Mouse (Mus musculus) 3T3-L1 (cell line): ENCODE data around the gene Btg3.

Experiments
- DNase-seq: peaks from one replicate; pipeline ENCODE4 v3.0.0-alpha.2; 2015; ENCODE audit warnings: low read depth, low spot score

Gene Btg3

GRCm38 (mm10) chr16:78301831-78302677, 74.9 kb downstream of the Btg3 start:
- no peak for DNase-seq

- DNase-seq: no peak
These were observed 75.7 kb downstream of the Btg3 start, which contains the start of gene Cxadr for GRCm38 (mm10) chr16:78301183-78301830. Gene Cxadr (plus strand): TSS chr16:78301489.

- no peak for DNase-seq
These were observed 80.9 kb downstream of the Btg3 start for GRCm38 (mm10) chr16:78296114-78296513.

GRCm38 (mm10) chr16:78295601-78296000, 81.4 kb downstream of the Btg3 start:
- no peak for DNase-seq

GRCm38 (mm10) chr16:78294606-78295275, 82.3 kb downstream of the Btg3 start:
- DNase-seq: no peak

- DNase-seq: no peak
These were observed 82.9 kb downstream of the Btg3 start for GRCm38 (mm10) chr16:78294051-78294450.

GRCm38 (mm10) chr16:78283231-78283630, 93.8 kb downstream of the Btg3 start:
- no peak for DNase-seq
